26 mouse cellular contexts compared by ENCODE assay signal in genomic region chr19:55623605-55624004, GRCm38 (mm10).
"Had no signal": no experiment of that assay in that cellular context is flagged by ENCODE, and none has a peak within 500 bp of the region (broad histone marks: within the 10 kb centered on the region; RNA-seq: fewer than 3 reads in every experiment).

No protein-coding gene starts in this region.

- H3K4me2 ChIP-seq: hindbrain, embryonic 12.5 days; hindbrain, embryonic 15.5 days; intestine, embryonic 15.5 days; kidney, embryonic 15.5 days; limb, embryonic 13.5 days; limb, embryonic 15.5 days; liver, embryonic 12.5 days had no signal

- ATAC-seq: inflammation-experienced regulatory T-cells, adult 6 months; intestine, embryonic 15.5 days; intestine, postnatal 0 days; liver, embryonic 12.5 days had no signal

- H3K27ac ChIP-seq: gastrocnemius, adult 2 months; heart, embryonic 10.5 days; hindbrain, embryonic 12.5 days; hindbrain, embryonic 15.5 days; intestine, embryonic 15.5 days; kidney, embryonic 15.5 days; kidney, postnatal 0 days; limb, embryonic 13.5 days; limb, embryonic 15.5 days; liver, embryonic 12.5 days; liver, embryonic 14.5 days had no signal

- H3K4me3 ChIP-seq: gastrocnemius, adult 2 months; heart, embryonic 10.5 days; heart, embryonic 12.5 days; hindbrain, embryonic 10.5 days; hindbrain, embryonic 12.5 days; hindbrain, embryonic 15.5 days; intestine, embryonic 15.5 days; kidney, embryonic 15.5 days; limb, embryonic 13.5 days; limb, embryonic 15.5 days; liver, embryonic 12.5 days had no signal

- H3K9ac ChIP-seq: heart, embryonic 12.5 days; hindbrain, embryonic 12.5 days; hindbrain, embryonic 15.5 days; intestine, embryonic 15.5 days; kidney, embryonic 15.5 days; limb, embryonic 13.5 days; limb, embryonic 15.5 days; liver, embryonic 12.5 days; liver, embryonic 14.5 days had no signal

- H3K9me3 ChIP-seq: heart, embryonic 10.5 days; heart, embryonic 12.5 days; hindbrain, embryonic 10.5 days; hindbrain, embryonic 12.5 days; hindbrain, embryonic 15.5 days; intestine, embryonic 15.5 days; kidney, embryonic 15.5 days; limb, embryonic 13.5 days; limb, embryonic 15.5 days; liver, embryonic 12.5 days had no signal

- DNase-seq: gastrocnemius, adult 2 months; gastrocnemius, postnatal 10 days; gastrocnemius, postnatal 25 days; heart, adult 18-20 months; heart, postnatal 10 days; heart, postnatal 4 days; kidney, adult 2 months; kidney, adult 9 months; kidney, postnatal 14 days; kidney, postnatal 36 days; layer of hippocampus, adult 9-11 months; layer of hippocampus, postnatal 36 days had no signal

- H3K27me3 ChIP-seq: heart, embryonic 12.5 days; hindbrain, embryonic 15.5 days; intestine, embryonic 15.5 days; kidney, embryonic 15.5 days; liver, embryonic 12.5 days had no signal

- H3K36me3 ChIP-seq: heart, embryonic 10.5 days; heart, embryonic 12.5 days; hindbrain, embryonic 10.5 days; hindbrain, embryonic 12.5 days; hindbrain, embryonic 15.5 days; intestine, embryonic 15.5 days; kidney, embryonic 15.5 days; limb, embryonic 13.5 days; limb, embryonic 15.5 days; liver, embryonic 12.5 days had no signal
